Mouse (Mus musculus): ENCODE measurements around the gene Peli2.

The Peli2 gene

DNA sequence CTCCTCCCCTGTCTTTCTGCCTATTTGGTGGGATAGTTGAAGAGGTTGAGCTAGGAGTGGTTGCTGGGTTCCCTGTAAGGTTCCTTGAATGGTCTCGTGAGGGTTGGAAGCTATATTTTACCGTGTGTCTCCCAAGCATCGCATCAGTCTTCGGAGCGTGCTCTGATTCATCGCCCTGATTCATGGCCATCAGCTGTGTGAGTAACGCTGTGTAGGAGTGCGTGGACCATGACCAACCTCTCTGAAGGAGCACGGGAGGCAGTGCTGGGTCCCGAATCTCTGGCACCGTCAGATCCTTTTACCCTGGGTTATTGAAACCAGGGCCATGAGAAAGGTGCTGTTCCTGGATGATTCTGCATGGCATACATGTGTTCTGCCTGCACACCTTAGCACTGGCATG is 92.2 kb downstream of the Peli2 start:
- no peak for DNase-seq (ENCODE audit: extremely low read depth, low read depth, low spot score)

DNA sequence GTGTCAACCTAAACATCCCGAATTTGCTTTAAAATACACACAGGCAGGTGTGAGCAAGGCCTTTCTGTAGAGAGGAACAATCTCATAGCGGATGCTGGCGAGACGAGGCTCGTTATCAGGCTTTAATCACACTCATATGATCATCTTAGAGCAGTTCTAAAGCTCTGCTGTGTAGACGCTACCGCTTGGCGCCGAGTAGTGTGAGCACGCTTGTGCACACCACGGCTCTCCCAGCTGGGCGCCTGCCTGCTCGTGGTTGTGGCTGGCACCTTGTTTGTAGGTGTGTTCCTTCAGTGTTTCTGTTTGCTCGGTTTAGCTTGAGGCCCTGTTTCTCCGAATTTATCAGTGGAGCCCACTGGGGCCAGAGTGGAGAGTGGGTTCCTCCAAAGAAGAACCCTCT is 93.0 kb downstream of the Peli2 start:
- DNase-seq (ENCODE audit: extremely low read depth, low read depth, low spot score) = no peak

DNA sequence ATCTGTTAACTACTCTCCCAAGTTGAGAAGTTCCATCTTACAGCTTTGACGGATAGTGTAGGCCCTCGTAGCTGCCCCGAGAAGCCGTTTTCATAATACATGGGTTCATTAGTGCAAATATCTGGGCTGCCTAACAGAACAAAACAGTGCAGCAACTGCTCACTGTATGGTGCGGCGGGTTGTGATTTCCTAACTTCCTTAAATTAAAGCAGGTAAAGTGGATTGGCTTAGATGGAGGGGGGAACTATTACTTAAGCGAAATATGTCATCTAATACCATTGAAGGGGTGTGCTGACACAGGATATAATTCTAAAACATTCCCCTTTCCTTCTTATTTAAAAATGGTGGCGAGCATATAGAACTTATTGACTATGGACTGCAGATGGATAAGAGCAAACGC is 101.4 kb downstream of the Peli2 start:
- no peak for DNase-seq (ENCODE audit: extremely low read depth, low read depth, low spot score)

DNA sequence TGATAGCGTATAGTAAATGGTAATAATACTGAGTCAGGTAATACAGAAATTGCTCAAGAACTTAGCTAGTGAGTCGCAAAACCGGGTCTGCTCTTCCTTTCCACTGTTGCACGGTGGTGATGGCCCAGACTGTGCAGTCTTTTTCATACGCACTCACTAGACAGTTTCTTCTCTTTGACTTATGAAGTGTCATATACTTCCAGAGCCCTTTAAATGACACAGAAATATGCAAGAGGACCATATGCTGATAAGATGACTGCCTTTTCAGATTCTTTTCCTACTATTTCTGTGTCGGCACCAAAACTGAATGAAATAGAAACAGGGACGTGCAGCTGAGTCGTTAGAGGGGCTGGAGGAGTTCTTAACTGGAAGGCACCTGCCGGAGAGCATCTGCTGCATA is 102.1 kb downstream of the Peli2 start:
- no peak for DNase-seq (ENCODE audit: extremely low read depth, low read depth, low spot score)

DNA sequence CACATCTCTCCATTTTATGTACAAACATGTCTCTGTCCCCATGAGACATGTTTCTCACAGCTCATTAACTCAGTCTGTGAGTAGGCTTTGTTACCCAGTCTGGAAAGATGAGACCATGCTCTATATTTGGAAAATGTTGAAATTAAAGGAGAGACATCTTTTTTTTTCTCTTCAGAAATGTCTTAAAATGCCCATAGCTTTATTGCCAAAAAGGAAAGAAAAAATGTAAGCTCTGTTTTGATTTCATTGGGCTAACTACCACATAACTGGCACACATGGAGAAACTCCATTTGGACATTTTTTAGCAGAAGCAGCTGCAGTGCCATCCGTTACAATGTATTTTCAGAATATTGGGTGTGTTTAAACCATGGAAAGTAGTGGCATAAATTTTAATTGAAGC is 103.6 kb downstream of the Peli2 start:
- no peak for DNase-seq (ENCODE audit: extremely low read depth, low read depth, low spot score)

- DNase-seq (ENCODE audit: extremely low read depth, low read depth, low spot score) = no peak
Observed at GRCm38 (mm10) chr14:48224861-48225300, 104.3 kb downstream of the Peli2 start.

DNA sequence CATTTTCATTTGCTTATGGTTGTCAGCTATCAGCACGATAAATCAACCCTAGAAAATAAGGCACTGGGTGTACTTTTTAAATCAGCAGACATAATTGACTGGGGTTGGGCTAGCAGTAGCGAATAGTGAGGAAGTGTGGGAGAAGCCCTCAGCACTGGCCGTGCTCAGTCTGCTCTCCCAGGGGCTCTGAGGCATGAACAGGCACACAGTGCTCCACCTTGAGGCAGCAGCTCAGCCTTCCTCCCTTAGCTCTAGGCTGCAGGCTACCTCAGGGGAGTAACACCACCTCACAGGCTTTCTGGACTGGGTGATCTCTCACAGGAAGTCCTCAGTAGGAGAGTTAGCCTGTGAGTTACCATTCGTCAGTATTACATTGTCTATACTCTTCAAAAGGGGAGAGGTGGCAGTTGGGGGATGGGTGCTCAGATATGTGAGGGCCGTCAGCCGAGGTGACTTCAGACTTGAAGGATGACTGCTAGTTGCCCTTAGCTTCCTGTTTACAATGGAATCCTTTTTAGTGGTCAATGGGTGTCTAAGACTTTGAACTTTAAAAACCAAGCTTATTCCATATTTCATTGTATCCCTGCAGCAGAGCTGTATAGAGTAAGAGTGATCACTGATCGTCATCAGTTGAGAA is 105.3 kb downstream of the Peli2 start:
- no peak for DNase-seq (ENCODE audit: extremely low read depth, low read depth, low spot score)

DNA sequence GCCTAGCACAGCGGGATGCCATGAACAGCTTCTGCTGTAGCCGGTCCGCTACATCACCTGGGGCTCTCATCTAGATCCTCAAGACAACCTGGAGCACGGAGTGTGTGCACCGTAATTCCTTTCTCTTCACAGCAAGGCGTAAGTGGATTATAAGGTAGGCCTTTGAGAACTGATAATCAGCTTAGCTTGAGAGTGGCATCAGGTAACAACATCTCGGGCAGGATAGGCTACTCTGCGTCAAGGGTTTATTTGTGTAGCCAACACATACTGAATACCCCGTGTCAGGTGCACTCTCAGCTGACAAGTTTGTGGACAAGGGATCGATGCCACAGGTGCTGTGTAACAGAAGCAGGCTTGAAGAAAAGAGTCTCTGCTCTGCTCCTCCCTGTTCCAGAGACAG is 106.1 kb downstream of the Peli2 start:
- DNase-seq (ENCODE audit: extremely low read depth, low read depth, low spot score) = no peak

DNA sequence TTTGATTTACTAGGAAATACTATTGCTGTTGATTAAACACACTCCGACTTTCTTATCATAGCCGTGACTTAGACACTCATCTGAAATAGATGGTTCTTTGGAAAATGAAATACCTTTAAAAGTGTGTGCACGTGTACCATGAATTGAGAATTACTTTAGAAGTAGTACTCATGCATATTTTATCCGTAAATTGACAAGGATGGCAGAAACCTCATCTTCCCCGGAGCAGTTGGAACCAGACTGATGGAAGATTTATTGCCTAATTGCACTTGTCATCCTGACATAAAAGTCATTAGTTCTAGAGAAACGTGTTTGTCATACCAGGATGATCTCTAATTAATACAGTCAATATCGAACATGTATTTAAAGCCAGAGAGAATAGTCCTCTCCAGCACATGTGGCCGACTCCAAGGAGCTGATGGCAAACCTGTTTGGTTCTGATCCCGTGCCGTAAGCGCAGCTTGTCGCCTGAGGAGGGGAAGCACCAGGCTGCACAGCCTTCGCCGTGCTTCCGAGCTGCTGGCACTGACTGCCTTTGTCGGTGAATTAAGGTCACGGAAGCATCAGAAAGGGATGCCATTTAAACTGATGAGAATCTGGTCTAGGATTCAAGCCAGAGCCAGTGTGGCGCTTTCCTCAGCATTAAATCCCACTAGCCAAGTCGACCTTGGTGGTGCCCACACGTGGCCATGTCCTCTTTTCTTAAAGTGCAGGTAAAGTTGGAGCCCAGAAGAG is 114.3 kb downstream of the Peli2 start:
- no peak for DNase-seq (ENCODE audit: extremely low read depth, low read depth, low spot score)

DNA sequence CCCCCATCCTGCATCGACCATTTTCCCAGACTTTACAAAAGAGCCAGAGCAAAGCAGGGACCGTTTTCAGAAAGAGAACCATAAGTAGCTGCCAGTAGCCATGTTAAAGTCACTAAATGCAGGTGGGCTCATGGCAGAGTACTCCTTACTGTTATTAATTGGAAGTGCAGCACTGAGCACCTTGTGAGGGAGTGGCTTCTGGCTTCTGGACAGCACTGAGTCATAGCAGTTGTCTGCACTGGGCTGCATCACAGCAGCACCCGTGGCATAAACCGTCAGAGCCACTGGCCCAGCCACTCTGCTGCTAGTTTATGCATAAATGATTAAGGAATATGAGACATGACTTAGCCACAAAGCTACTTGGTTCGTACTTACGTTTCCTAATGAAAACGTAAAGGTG is 120.7 kb downstream of the Peli2 start:
- DNase-seq (ENCODE audit: extremely low read depth, low read depth, low spot score) = no peak

DNA sequence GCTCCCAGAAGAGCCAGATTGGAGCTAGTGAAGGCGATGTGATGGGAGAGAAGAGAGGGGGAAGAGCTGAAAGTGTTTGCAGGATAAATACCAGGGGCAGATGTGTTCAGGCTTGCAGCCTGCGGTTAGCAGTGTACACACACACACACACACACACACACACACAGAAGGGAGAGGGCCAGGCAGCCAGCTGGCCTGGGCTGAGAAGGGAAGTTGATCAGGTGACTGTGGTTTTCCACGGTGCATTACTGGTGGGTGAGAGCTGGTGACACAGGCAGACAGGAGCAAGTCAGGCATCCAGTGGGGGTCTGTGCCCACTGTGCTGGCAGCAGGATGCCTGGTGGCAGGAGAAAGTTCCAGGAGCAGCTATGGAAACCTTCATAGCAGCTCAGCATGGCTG is 125.6 kb downstream of the Peli2 start:
- no peak for DNase-seq (ENCODE audit: extremely low read depth, low read depth, low spot score)

DNA sequence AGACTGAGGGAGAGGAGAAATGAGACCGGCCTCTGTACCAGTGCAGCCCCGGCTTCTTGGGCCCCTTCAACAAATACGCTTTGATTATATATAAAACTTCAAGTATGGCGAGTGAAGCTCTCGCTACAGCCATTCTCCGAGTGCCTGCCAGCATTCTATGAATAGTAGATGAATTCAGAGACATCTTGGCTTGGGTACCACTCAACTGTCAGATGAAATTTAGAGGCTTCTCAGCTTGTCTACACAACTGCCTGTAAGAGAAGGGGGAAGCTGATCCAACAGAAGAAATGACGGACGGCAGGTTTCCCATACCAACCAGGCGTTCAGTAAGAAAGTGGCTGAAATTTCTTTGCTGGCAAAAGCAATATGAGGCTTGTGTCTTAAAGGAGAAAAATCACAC is 126.3 kb downstream of the Peli2 start:
- DNase-seq (ENCODE audit: extremely low read depth, low read depth, low spot score) = no peak

GRCm38 (mm10) chr14:48249459-48249858 is 128.8 kb downstream of the Peli2 start:
- DNase-seq (ENCODE audit: extremely low read depth, low read depth, low spot score) = no peak

DNA sequence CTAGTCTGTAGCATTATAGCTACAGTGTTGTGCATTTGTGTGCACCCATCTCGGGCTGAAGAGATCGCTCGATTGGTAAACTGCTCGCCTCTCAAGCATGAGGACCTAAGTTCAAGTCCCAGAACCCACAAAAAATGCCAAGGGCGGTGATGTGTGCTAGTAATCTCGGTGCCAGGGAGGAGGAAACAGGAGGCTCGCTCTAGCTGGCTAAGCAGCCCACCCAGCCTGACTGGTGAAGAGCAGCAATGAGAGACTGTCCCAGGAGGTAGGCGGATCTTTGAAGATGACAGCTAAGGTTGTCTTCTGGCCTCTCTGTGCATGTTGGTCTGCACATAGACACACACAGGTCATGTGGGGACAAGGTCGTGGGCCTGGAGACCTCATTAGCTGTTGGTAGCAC is 129.3 kb downstream of the Peli2 start:
- DNase-seq (ENCODE audit: extremely low read depth, low read depth, low spot score) = no peak

GRCm38 (mm10) chr14:48251381-48251979 is 130.9 kb downstream of the Peli2 start:
- DNase-seq (ENCODE audit: extremely low read depth, low read depth, low spot score) = no peak

- DNase-seq (ENCODE audit: extremely low read depth, low read depth, low spot score) = no peak
Observed at GRCm38 (mm10) chr14:48253183-48253582, 132.6 kb downstream of the Peli2 start.

DNA sequence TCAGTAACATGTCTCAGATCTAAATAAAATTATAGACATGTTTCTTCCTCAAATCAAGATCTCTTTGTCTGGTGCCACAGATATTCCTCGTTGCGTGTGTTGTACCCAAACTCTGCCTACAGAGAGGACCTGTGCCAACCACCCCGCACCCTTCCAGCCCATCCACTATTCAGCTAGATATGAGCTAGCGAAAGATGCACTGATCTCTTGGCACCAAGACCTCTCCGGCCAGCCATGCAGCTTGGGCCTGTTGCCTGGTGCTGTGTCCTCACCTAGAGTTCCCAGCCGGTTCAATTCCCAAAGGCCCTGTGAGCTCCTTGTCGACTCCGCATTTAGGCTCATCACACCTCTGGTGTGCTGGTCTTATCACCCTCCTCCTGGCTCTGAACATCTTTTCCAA is 134.1 kb downstream of the Peli2 start:
- DNase-seq (ENCODE audit: extremely low read depth, low read depth, low spot score) = no peak

- no peak for DNase-seq (ENCODE audit: extremely low read depth, low read depth, low spot score)
Observed at GRCm38 (mm10) chr14:48255290-48255689, 134.7 kb downstream of the Peli2 start.

- no peak for DNase-seq (ENCODE audit: extremely low read depth, low read depth, low spot score)
Observed at GRCm38 (mm10) chr14:48257759-48258158, 137.1 kb downstream of the Peli2 start.

- DNase-seq (ENCODE audit: extremely low read depth, low read depth, low spot score) = no peak
Observed at GRCm38 (mm10) chr14:48258696-48259366, 138.2 kb downstream of the Peli2 start.

GRCm38 (mm10) chr14:48263146-48263545 is 142.5 kb downstream of the Peli2 start:
- no peak for DNase-seq (ENCODE audit: extremely low read depth, low read depth, low spot score)

DNA sequence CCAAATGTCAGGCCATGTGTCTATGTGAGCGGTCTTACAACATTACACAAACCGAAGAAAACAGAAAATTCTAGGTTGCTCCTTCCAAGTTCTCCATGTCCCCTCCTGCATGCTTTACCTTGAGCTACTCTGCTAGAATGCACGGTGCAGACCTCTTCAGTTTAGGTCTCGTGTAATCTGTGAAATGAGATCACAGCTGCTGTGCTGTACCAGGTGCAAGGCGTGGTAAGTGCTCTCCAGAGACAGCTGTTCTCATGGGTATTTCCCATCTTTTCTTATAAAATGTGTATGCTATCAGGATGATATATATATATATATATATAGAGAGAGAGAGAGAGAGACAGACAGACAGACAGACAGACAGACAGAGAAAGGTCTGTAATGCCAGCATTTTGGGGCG is 146.1 kb downstream of the Peli2 start:
- DNase-seq (ENCODE audit: extremely low read depth, low read depth, low spot score) = no peak

Measured in fat pad, adult 2 months (tissue).